9 mouse cellular contexts compared by ENCODE assay signal in genomic region chr17:36825525-36825924, GRCm38 (mm10). TPM values are rescaled to one million over a fixed set of nuclear protein-coding genes. Genes with fewer than 3 reads are reported as not detected.
DNase-seq lines count a peak whose midpoint lies in the region; ATAC-seq and TF ChIP-seq lines count a peak whose summit lies in the region.
"Had no signal": no experiment of that assay in that cellular context is flagged by ENCODE, and none has a peak within 500 bp of the region (broad histone marks: within the 10 kb centered on the region; RNA-seq: fewer than 3 reads in every experiment).

No protein-coding gene starts in this region.

- H3K9ac ChIP-seq in lung, embryonic 14.5 days, result no peak overlapping the region
- H3K9ac ChIP-seq: embryonic facial prominence, embryonic 13.5 days had no signal

- no peak for ATAC-seq in lung, embryonic 14.5 days (ENCODE audit: insufficient read depth)

- no peak overlapping the region for H3K27ac ChIP-seq in lung, embryonic 14.5 days (ENCODE audit: low read depth)
- H3K27ac ChIP-seq: embryonic facial prominence, embryonic 13.5 days had no signal

- no peaks in the 10 kb centered on the region for H3K4me1 ChIP-seq in lung, embryonic 14.5 days (ENCODE audit: insufficient read depth)
- H3K4me1 ChIP-seq: embryonic facial prominence, embryonic 13.5 days had no signal

- H3K27me3 ChIP-seq in lung, embryonic 14.5 days (ENCODE audit: insufficient read depth, low read length), result no peaks in the 10 kb centered on the region

- TF ChIP-seq CTCF in lung, embryonic 14.5 days (IDR thresholded peaks at IDR 0.05; ENCODE audit: low read depth), result no peak; the same call in 1 of the 2 replicates

- no peak overlapping the region for H3K4me3 ChIP-seq in lung, embryonic 14.5 days (ENCODE audit: low read depth, low read length)
- H3K4me3 ChIP-seq: embryonic facial prominence, embryonic 13.5 days had no signal

- H3K36me3 ChIP-seq in lung, embryonic 14.5 days (ENCODE audit: insufficient read depth), result no peaks in the 10 kb centered on the region
- H3K36me3 ChIP-seq: embryonic facial prominence, embryonic 13.5 days had no signal

- WGBS in lung, embryonic 14.5 days, result 29% methylated on average over 4 of the region's 4 CpGs

- H3K9me3 ChIP-seq in lung, embryonic 14.5 days (ENCODE audit: low read depth, low read length), result no peaks in the 10 kb centered on the region
- H3K9me3 ChIP-seq: embryonic facial prominence, embryonic 13.5 days had no signal

- DNase-seq in lung, embryonic 14.5 days, result peak; percentile 27
- no peak for DNase-seq in lung, adult 18-20 months
- DNase-seq in R1 (ENCODE audit: low read depth, low spot score), result peak; percentile 84
- peak; percentile 71 for DNase-seq in induced T-regulatory cell, adult 2 months (ENCODE audit: low read depth)
- peak; percentile 15 for DNase-seq in telencephalon, adult 2 months (ENCODE audit: low read depth, low spot score)
- no peak for DNase-seq in layer of hippocampus, adult 9-10 months (ENCODE audit: low spot score)
- DNase-seq in adrenal gland, postnatal 4 days (ENCODE audit: low spot score in 2 of 2), result no peak

- no peak overlapping the region for H3K4me2 ChIP-seq in lung, embryonic 14.5 days

RNA-seq across cellular contexts. Expression of gene Trim26, which starts 11.4 kb away (rescaled TPM):
- polyA plus RNA-seq in lung, embryonic 14.5 days (2014; fragmentation: Nextera tagmentation; extraction: Ambion mirVana), result 33.1 and 35.0 TPM in 2 replicates
- 10 to 100 TPM; 71.3 to 77.9 TPM for total RNA-seq in adrenal gland, postnatal 4 days (2021)

RNA-seq across cellular contexts. Expression of gene H2-M10.6, which starts 13.6 kb away (rescaled TPM):
- not detected in 2 replicates for polyA plus RNA-seq in lung, embryonic 14.5 days (2014; fragmentation: Nextera tagmentation; extraction: Ambion mirVana)
- not detected for total RNA-seq in adrenal gland, postnatal 4 days (2021)
- polyA plus RNA-seq: embryonic facial prominence, embryonic 13.5 days; limb, embryonic 11.5 days had no signal

RNA-seq across cellular contexts. Expression of gene Trim15, which starts 41.5 kb away (rescaled TPM):
- polyA plus RNA-seq in lung, embryonic 14.5 days (2014; fragmentation: Nextera tagmentation; extraction: Ambion mirVana), result 0.11 and 0.16 TPM in 2 replicates
- total RNA-seq in adrenal gland, postnatal 4 days (2021), result not detected

RNA-seq across cellular contexts. Expression of gene Trim10, which starts 43.8 kb away (rescaled TPM):
- polyA plus RNA-seq in lung, embryonic 14.5 days (2014; fragmentation: Nextera tagmentation; extraction: Ambion mirVana), result 2.6 and 3.4 TPM in 2 replicates
- total RNA-seq in adrenal gland, postnatal 4 days (2021), result 1 to 10 TPM; 5.0 to 9.9 TPM

RNA-seq across cellular contexts. Expression of gene H2-M10.5, which starts 52.8 kb away (rescaled TPM):
- polyA plus RNA-seq in lung, embryonic 14.5 days (2014; fragmentation: Nextera tagmentation; extraction: Ambion mirVana), result not detected in 2 replicates
- not detected for total RNA-seq in adrenal gland, postnatal 4 days (2021)
- polyA plus RNA-seq: embryonic facial prominence, embryonic 13.5 days; limb, embryonic 11.5 days had no signal

Comparison
In these comparisons a context has a peak if more than half of its experiments do, and no peak if none do; other contexts are left out.
1. DNase-seq: peak in lung, embryonic 14.5 days (single experiment), R1 (single experiment), induced T-regulatory cell, adult 2 months (single experiment) and telencephalon, adult 2 months (single experiment); none in lung, adult 18-20 months (0 of 2), layer of hippocampus, adult 9-10 months (single experiment) and adrenal gland, postnatal 4 days (0 of 2).